Mouse (Mus musculus) heart, postnatal 0 days (tissue): Measurements from ENCODE around the gene Fam20a.

Experiments
- CTCF ChIP-seq: IDR thresholded peaks from 2 replicates; pipeline ENCODE4 v1.5.1; 2016; ENCODE audit warnings: antibody characterized with exemption, control low read depth, low read depth
- EP300 ChIP-seq: IDR thresholded peaks from 2 replicates; pipeline ENCODE4 v1.6.1; 2016; ENCODE audit warnings: antibody characterized with exemption, low read depth

- no peak for TF ChIP-seq CTCF
- no peak for TF ChIP-seq EP300
Measured at GRCm38 (mm10) chr11:109651566-109652024, 70.5 kb downstream of the Fam20a start.
